Mouse (Mus musculus): ENCODE measurements around the gene Sdr42e1. TPM values are rescaled to one million over a fixed set of nuclear protein-coding genes. Genes with fewer than 3 reads are reported as not detected.

The Sdr42e1 gene
- total and polyA plus RNA-seq, 2 experiments from 2014 or later = 2.8 to 6.9 TPM

- no peak within 1 kb of the TSS for H3K4me3 ChIP-seq (ENCODE audit: low read depth, low read length)
- no peak for TF ChIP-seq CTCF (IDR thresholded peaks at IDR 0.05; ENCODE audit: low read depth)
- H3K9me3 ChIP-seq (ENCODE audit: low read length) = no peaks in the 10 kb centered on the region
- no peak within 1 kb of the TSS for H3K4me2 ChIP-seq (ENCODE audit: low read depth)
- 0 out of 2 replicates have a peak, but pooled peaks cover 3% of the 10 kb centered on the region for H3K27me3 ChIP-seq (ENCODE audit: insufficient read depth, low read length)
- WGBS = 44% methylated on average over 13 of the region's 13 CpGs
- H3K27ac ChIP-seq (ENCODE audit: low read depth, low read length) = no peak within 1 kb of the TSS
- DNase-seq = no peak
- H3K36me3 ChIP-seq (ENCODE audit: insufficient read depth) = no peaks in the 10 kb centered on the region
- H3K9ac ChIP-seq = no peak within 1 kb of the TSS
- no peak for ATAC-seq
- H3K4me1 ChIP-seq (ENCODE audit: insufficient read depth) = no peaks in the 10 kb centered on the region
Observed at GRCm38 (mm10) chr8:117701859-117702258, 28.4 kb upstream of the Sdr42e1 start, which contains the start of gene Hsd17b2. Gene Hsd17b2 (plus strand): TSS chr8:117701904.

GRCm38 (mm10) chr8:117701246-117701645 lies 27.8 kb upstream of the Sdr42e1 start:
- DNase-seq (no peak), ATAC-seq (no peak)
- TF ChIP-seq CTCF (IDR thresholded peaks at IDR 0.05; ENCODE audit: low read depth) = no peak
- Histone ChIP-seq H3K9ac (no peak overlapping the region), H3K4me2 (ENCODE audit: low read depth) (no peak overlapping the region), H3K27ac (ENCODE audit: low read depth, low read length) (no peak overlapping the region), H3K4me1 (ENCODE audit: insufficient read depth) (no peaks in the 10 kb centered on the region), H3K9me3 (ENCODE audit: low read length) (no peaks in the 10 kb centered on the region), H3K27me3 (ENCODE audit: insufficient read depth, low read length) (0 out of 2 replicates have a peak, but pooled peaks cover 3% of the 10 kb centered on the region), H3K4me3 (ENCODE audit: low read depth, low read length) (no peak overlapping the region), H3K36me3 (ENCODE audit: insufficient read depth) (no peaks in the 10 kb centered on the region)
- WGBS = 87% methylated on average over 8 of the region's 8 CpGs

GRCm38 (mm10) chr8:117700699-117701098 lies 27.2 kb upstream of the Sdr42e1 start:
- WGBS = 18% methylated on average over 8 of the region's 8 CpGs
- DNase-seq = no peak
- no peak for TF ChIP-seq CTCF (IDR thresholded peaks at IDR 0.05; ENCODE audit: low read depth)
- Histone ChIP-seq H3K4me3 (ENCODE audit: low read depth, low read length) (no peak overlapping the region), H3K27ac (ENCODE audit: low read depth, low read length) (no peak overlapping the region), H3K27me3 (ENCODE audit: insufficient read depth, low read length) (0 out of 2 replicates have a peak, but pooled peaks cover 3% of the 10 kb centered on the region), H3K4me2 (ENCODE audit: low read depth) (no peak overlapping the region), H3K36me3 (ENCODE audit: insufficient read depth) (no peaks in the 10 kb centered on the region), H3K9ac (no peak overlapping the region), H3K9me3 (ENCODE audit: low read length) (no peaks in the 10 kb centered on the region), H3K4me1 (ENCODE audit: insufficient read depth) (no peaks in the 10 kb centered on the region)
- ATAC-seq = no peak

- H3K9ac ChIP-seq = no peak overlapping the region
- ATAC-seq (no peak), DNase-seq (no peak)
- TF ChIP-seq CTCF (IDR thresholded peaks at IDR 0.05; ENCODE audit: low read depth) = peak; percentile 51
- no peaks in the 10 kb centered on the region for H3K36me3 ChIP-seq (ENCODE audit: insufficient read depth)
- no peaks in the 10 kb centered on the region for H3K27me3 ChIP-seq (ENCODE audit: insufficient read depth, low read length)
- H3K4me3 ChIP-seq (ENCODE audit: low read depth, low read length) = no peak overlapping the region
- no peak overlapping the region for H3K27ac ChIP-seq (ENCODE audit: low read depth, low read length)
- 41% methylated on average over 5 of the region's 5 CpGs for WGBS
- H3K9me3 ChIP-seq (ENCODE audit: low read length) = 0 out of 2 replicates have a peak, but pooled peaks cover 6% of the 10 kb centered on the region
- no peaks in the 10 kb centered on the region for H3K4me1 ChIP-seq (ENCODE audit: insufficient read depth)
- H3K4me2 ChIP-seq (ENCODE audit: low read depth) = no peak overlapping the region
Observed at GRCm38 (mm10) chr8:117697248-117697647, 23.8 kb upstream of the Sdr42e1 start.

- Histone ChIP-seq H3K9ac (no peak overlapping the region), H3K27ac (ENCODE audit: low read depth, low read length) (no peak overlapping the region), H3K9me3 (ENCODE audit: low read length) (0 out of 2 replicates have a peak, but pooled peaks cover 6% of the 10 kb centered on the region), H3K4me3 (ENCODE audit: low read depth, low read length) (no peak overlapping the region), H3K4me2 (ENCODE audit: low read depth) (no peak overlapping the region), H3K4me1 (ENCODE audit: insufficient read depth) (no peaks in the 10 kb centered on the region), H3K36me3 (ENCODE audit: insufficient read depth) (no peaks in the 10 kb centered on the region), H3K27me3 (ENCODE audit: insufficient read depth, low read length) (no peaks in the 10 kb centered on the region)
- 88% methylated on average over 1 of the region's 1 CpGs for WGBS
- ATAC-seq (no peak), DNase-seq (no peak)
- no peak for TF ChIP-seq CTCF (IDR thresholded peaks at IDR 0.05; ENCODE audit: low read depth)
Observed at GRCm38 (mm10) chr8:117695636-117696035, 22.1 kb upstream of the Sdr42e1 start.

GRCm38 (mm10) chr8:117692131-117692530 lies 18.6 kb upstream of the Sdr42e1 start:
- no peak for TF ChIP-seq CTCF (IDR thresholded peaks at IDR 0.05; ENCODE audit: low read depth)
- Histone ChIP-seq H3K9me3 (ENCODE audit: low read length) (0 out of 2 replicates have a peak, but pooled peaks cover 6% of the 10 kb centered on the region), H3K36me3 (ENCODE audit: insufficient read depth) (no peaks in the 10 kb centered on the region), H3K4me2 (ENCODE audit: low read depth) (no peak overlapping the region), H3K9ac (no peak overlapping the region), H3K27me3 (ENCODE audit: insufficient read depth, low read length) (no peaks in the 10 kb centered on the region), H3K4me1 (ENCODE audit: insufficient read depth) (no peaks in the 10 kb centered on the region), H3K4me3 (ENCODE audit: low read depth, low read length) (no peak overlapping the region), H3K27ac (ENCODE audit: low read depth, low read length) (no peak overlapping the region)
- DNase-seq (no peak), ATAC-seq (no peak)
- whole genome bisulfite sequencing = 86% methylated on average over 4 of the region's 4 CpGs

GRCm38 (mm10) chr8:117687890-117688289 lies 14.4 kb upstream of the Sdr42e1 start:
- no peak overlapping the region for H3K9ac ChIP-seq
- no peak overlapping the region for H3K4me3 ChIP-seq (ENCODE audit: low read depth, low read length)
- no peak for TF ChIP-seq CTCF (IDR thresholded peaks at IDR 0.05; ENCODE audit: low read depth)
- H3K4me1 ChIP-seq (ENCODE audit: insufficient read depth) = no peaks in the 10 kb centered on the region
- H3K27ac ChIP-seq (ENCODE audit: low read depth, low read length) = no peak overlapping the region
- 86% methylated on average over 7 of the region's 7 CpGs for WGBS
- no peak for ATAC-seq
- H3K4me2 ChIP-seq (ENCODE audit: low read depth) = no peak overlapping the region
- no peaks in the 10 kb centered on the region for H3K27me3 ChIP-seq (ENCODE audit: insufficient read depth, low read length)
- H3K9me3 ChIP-seq (ENCODE audit: low read length) = no peaks in the 10 kb centered on the region
- DNase-seq = no peak
- H3K36me3 ChIP-seq (ENCODE audit: insufficient read depth) = no peaks in the 10 kb centered on the region
